Mouse (Mus musculus): ENCODE data around the gene Mgea5.
A peak's percentile ranks its signal among the peaks of the same experiment; 100 is the strongest.

Mgea5 gene

GRCm38 (mm10) chr19:45748206-45748605 lies 35.4 kb downstream of the Mgea5 start:
- DNase-seq (ENCODE audit: low spot score) = no peak

- DNase-seq (ENCODE audit: low spot score) = peak; percentile 87
Measured at GRCm38 (mm10) chr19:45747028-45747867, 36.4 kb downstream of the Mgea5 start.

- DNase-seq (ENCODE audit: low spot score) = peak; percentile 69
Measured at GRCm38 (mm10) chr19:45746153-45747020, 37.2 kb downstream of the Mgea5 start.

- DNase-seq (ENCODE audit: low spot score) = no peak
Measured at GRCm38 (mm10) chr19:45745344-45746152, 38.1 kb downstream of the Mgea5 start.

- no peak for DNase-seq (ENCODE audit: low spot score)
Measured at GRCm38 (mm10) chr19:45743619-45744018, 40.0 kb downstream of the Mgea5 start.

GRCm38 (mm10) chr19:45742984-45743575 lies 40.6 kb downstream of the Mgea5 start:
- no peak for DNase-seq (ENCODE audit: low spot score)

GRCm38 (mm10) chr19:45742218-45742983 lies 41.2 kb downstream of the Mgea5 start, which contains the start of gene Fgf8:
Gene Fgf8 (minus strand): TSS chr19:45742915.
- DNase-seq (ENCODE audit: low spot score) = no peak

GRCm38 (mm10) chr19:45741431-45742217 lies 42.0 kb downstream of the Mgea5 start:
- DNase-seq (ENCODE audit: low spot score) = no peak

GRCm38 (mm10) chr19:45740817-45741216 lies 42.8 kb downstream of the Mgea5 start:
- DNase-seq (ENCODE audit: low spot score) = no peak

- no peak for DNase-seq (ENCODE audit: low spot score)
Measured at GRCm38 (mm10) chr19:45740233-45740632, 43.4 kb downstream of the Mgea5 start.

GRCm38 (mm10) chr19:45738521-45738920 lies 45.1 kb downstream of the Mgea5 start:
- no peak for DNase-seq (ENCODE audit: low spot score)

- no peak for DNase-seq (ENCODE audit: low spot score)
Measured at GRCm38 (mm10) chr19:45737846-45738484, 45.7 kb downstream of the Mgea5 start.

GRCm38 (mm10) chr19:45737208-45737845 lies 46.3 kb downstream of the Mgea5 start:
- DNase-seq (ENCODE audit: low spot score) = peak; percentile 20

GRCm38 (mm10) chr19:45736855-45737207 lies 46.8 kb downstream of the Mgea5 start:
- DNase-seq (ENCODE audit: low spot score) = peak; percentile 38

GRCm38 (mm10) chr19:45736241-45736640 lies 47.4 kb downstream of the Mgea5 start:
- DNase-seq (ENCODE audit: low spot score) = no peak

GRCm38 (mm10) chr19:45734762-45735161 lies 48.9 kb downstream of the Mgea5 start:
- peak; percentile 6 for DNase-seq (ENCODE audit: low spot score)

GRCm38 (mm10) chr19:45734191-45734590 lies 49.4 kb downstream of the Mgea5 start:
- DNase-seq (ENCODE audit: low spot score) = no peak

- no peak for DNase-seq (ENCODE audit: low spot score)
Measured at GRCm38 (mm10) chr19:45733564-45733963, 50.1 kb downstream of the Mgea5 start.

- no peak for DNase-seq (ENCODE audit: low spot score)
Measured at GRCm38 (mm10) chr19:45731658-45732057, 52.0 kb downstream of the Mgea5 start.

Measured in MN1 (cell line).